9 mouse cellular contexts compared by ENCODE assay signal in the genomic region with DNA sequence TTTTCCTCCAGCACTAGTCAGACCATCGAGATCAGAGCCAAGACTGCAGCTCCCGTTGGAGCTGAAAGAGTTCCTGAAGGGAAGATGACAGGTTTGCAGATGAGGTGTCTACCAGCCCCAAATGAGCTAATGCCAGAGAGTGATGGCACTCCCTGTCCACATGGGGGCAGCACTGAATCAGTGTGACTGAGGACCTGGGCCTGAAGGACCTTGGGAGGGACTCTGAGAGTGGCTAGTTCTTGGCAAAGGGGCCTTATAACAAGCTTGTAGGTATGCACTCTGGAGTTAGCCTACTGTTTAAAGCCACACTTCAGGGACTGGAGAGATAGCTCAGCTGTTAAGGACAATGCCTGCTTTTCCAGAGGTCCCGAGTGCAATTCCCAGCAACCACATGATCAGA.
DNase-seq lines count a peak whose midpoint lies in the region; ATAC-seq and TF ChIP-seq lines count a peak whose summit lies in the region.
"Had no signal": no experiment of that assay in that cellular context is flagged by ENCODE, and none has a peak within 500 bp of the region (broad histone marks: within the 10 kb centered on the region; RNA-seq: fewer than 3 reads in every experiment).

No protein-coding gene starts in this region.

- H3K36me3 ChIP-seq in heart, adult 2 months (ENCODE audit: control insufficient read depth, insufficient read depth, low read length), result no peaks in the 10 kb centered on the region
- H3K36me3 ChIP-seq in heart, embryonic 12.5 days, result no peaks in the 10 kb centered on the region
- H3K36me3 ChIP-seq in midbrain, postnatal 0 days (ENCODE audit: insufficient read depth, low read length), result no peaks in the 10 kb centered on the region
- H3K36me3 ChIP-seq: stomach, embryonic 15.5 days had no signal

- ATAC-seq in heart, embryonic 12.5 days (ENCODE audit: insufficient number of reproducible peaks, low FRiP score), result no peak
- ATAC-seq in midbrain, postnatal 0 days (ENCODE audit: low FRiP score), result peak; percentile 14; the same call in 1 of the 2 replicates

- H3K9ac ChIP-seq in heart, adult 2 months (ENCODE audit: low read depth, low read length), result no peak overlapping the region
- H3K9ac ChIP-seq in heart, embryonic 12.5 days, result no peak overlapping the region
- no peak overlapping the region for H3K9ac ChIP-seq in midbrain, postnatal 0 days (replicated peaks; ENCODE audit: low read length, poor library complexity, severe bottlenecking)
- H3K9ac ChIP-seq: stomach, embryonic 15.5 days had no signal

- WGBS in heart, adult 2 months, result 26% methylated on average over 3 of the region's 3 CpGs
- WGBS in heart, embryonic 12.5 days, result 34% methylated on average over 3 of the region's 3 CpGs
- 39% methylated on average over 3 of the region's 3 CpGs for WGBS in bone marrow, adult 2 months
- 42% methylated on average over 3 of the region's 3 CpGs for WGBS in midbrain, postnatal 0 days

- no peak overlapping the region for H3K4me2 ChIP-seq in heart, embryonic 12.5 days
- H3K4me2 ChIP-seq in midbrain, postnatal 0 days (ENCODE audit: low read depth, low read length, poor library complexity, severe bottlenecking), result no peak overlapping the region
- H3K4me2 ChIP-seq: stomach, embryonic 15.5 days had no signal

- TF ChIP-seq EP300 in heart, adult 2 months (IDR thresholded peaks at IDR 0.05; ENCODE audit: insufficient read depth, low read depth, low read length), result no peak

- H3K4me3 ChIP-seq in heart, adult 2 months, result no peak overlapping the region
- no peak overlapping the region for H3K4me3 ChIP-seq in heart, embryonic 12.5 days
- H3K4me3 ChIP-seq in bone marrow, adult 2 months (replicated peaks; ENCODE audit: control insufficient read depth, low read depth, low read length), result no peak overlapping the region
- no peak overlapping the region for H3K4me3 ChIP-seq in embryonic fibroblast, embryonic 13.5 days (ENCODE audit: insufficient read depth, low read length)
- H3K4me3 ChIP-seq in midbrain, postnatal 0 days (ENCODE audit: low read depth, low read length), result no peak overlapping the region
- H3K4me3 ChIP-seq: stomach, embryonic 15.5 days had no signal

- H3K27ac ChIP-seq in heart, adult 2 months, result no peak overlapping the region
- H3K27ac ChIP-seq in heart, embryonic 12.5 days (ENCODE audit: poor library complexity, severe bottlenecking), result no peak overlapping the region
- H3K27ac ChIP-seq in bone marrow, adult 2 months (ENCODE audit: control insufficient read depth, insufficient read depth, low read depth, low read length, poor library complexity), result no peak overlapping the region
- H3K27ac ChIP-seq in embryonic fibroblast, embryonic 13.5 days (ENCODE audit: insufficient read depth, low read length), result no peak overlapping the region
- H3K27ac ChIP-seq in midbrain, postnatal 0 days (ENCODE audit: low read depth, low read length), result no peak overlapping the region
- H3K27ac ChIP-seq: stomach, embryonic 15.5 days had no signal

- no peaks in the 10 kb centered on the region for H3K9me3 ChIP-seq in heart, embryonic 12.5 days (replicated peaks)
- H3K9me3 ChIP-seq in midbrain, postnatal 0 days (ENCODE audit: low read length), result no peaks in the 10 kb centered on the region
- H3K9me3 ChIP-seq: stomach, embryonic 15.5 days had no signal

- peak; percentile 22 to 34 for DNase-seq in heart, adult 2 months
- peak; percentile 61 for DNase-seq in A20 (ENCODE audit: low read depth, low spot score)
- peak; percentile 33 to 70 for DNase-seq in kidney, postnatal 36 days
- peak; percentile 76 for DNase-seq in midbrain, postnatal 0 days (ENCODE audit: low spot score)
- peak; percentile 9 to 14 for DNase-seq in thymus, adult 18-20 months

- H3K79me2 ChIP-seq in heart, adult 2 months (replicated peaks; ENCODE audit: control insufficient read depth, insufficient read depth, low read length), result no peaks in the 10 kb centered on the region

- no peaks in the 10 kb centered on the region for H3K27me3 ChIP-seq in heart, adult 2 months (ENCODE audit: control insufficient read depth, insufficient read depth, low read length)
- H3K27me3 ChIP-seq in heart, embryonic 12.5 days (replicated peaks), result peaks cover 16% of the 10 kb centered on the region
- H3K27me3 ChIP-seq in midbrain, postnatal 0 days (ENCODE audit: insufficient read depth, low read length), result no peaks in the 10 kb centered on the region

- intact Hi-C loops in heart, adult 2 months (cut with DNase I), result loop anchor here (10.0 kb wide), 1 partner anchor 311 kb away; no protein-coding TSS in a partner anchor

- H3K4me1 ChIP-seq in heart, adult 2 months (ENCODE audit: control insufficient read depth, insufficient read depth, low read length), result peaks cover 1% of the 10 kb centered on the region; the same call in 1 of the 2 replicates
- peaks cover 19% of the 10 kb centered on the region for H3K4me1 ChIP-seq in heart, embryonic 12.5 days (replicated peaks)
- no peaks in the 10 kb centered on the region for H3K4me1 ChIP-seq in bone marrow, adult 2 months (ENCODE audit: control insufficient read depth, insufficient read depth, low read length)
- H3K4me1 ChIP-seq in embryonic fibroblast, embryonic 13.5 days (ENCODE audit: control insufficient read depth, insufficient read depth, low read length), result peaks cover 6% of the 10 kb centered on the region; the same call in 1 of the 2 replicates
- no peaks in the 10 kb centered on the region for H3K4me1 ChIP-seq in midbrain, postnatal 0 days (ENCODE audit: insufficient read depth, low read length)

- TF ChIP-seq POLR2A in heart, adult 2 months (IDR thresholded peaks at IDR 0.05; ENCODE audit: insufficient read depth, low read depth, low read length), result no peak
- no peak for TF ChIP-seq POLR2A in bone marrow, adult 2 months (IDR thresholded peaks at IDR 0.05; ENCODE audit: borderline replicate concordance, control insufficient read depth, low read depth, low read length)
- TF ChIP-seq POLR2A in embryonic fibroblast, embryonic 13.5 days (IDR thresholded peaks at IDR 0.05; ENCODE audit: low read depth, low read length), result no peak

- TF ChIP-seq CTCF in heart, adult 2 months (IDR thresholded peaks at IDR 0.05), result peak; percentile 84
- TF ChIP-seq CTCF in bone marrow, adult 2 months (IDR thresholded peaks at IDR 0.05; ENCODE audit: control insufficient read depth, insufficient read depth, low read length), result peak; percentile 91
- TF ChIP-seq CTCF in embryonic fibroblast, embryonic 13.5 days (IDR thresholded peaks at IDR 0.05; ENCODE audit: borderline replicate concordance, insufficient read depth, low read length), result peak; percentile 96
- TF ChIP-seq CTCF in midbrain, postnatal 0 days (IDR thresholded peaks at IDR 0.05), result peak; percentile 83

Comparison
In these comparisons a context has a peak if more than half of its experiments do, and no peak if none do; other contexts are left out.
1. DNase-seq: peak in every context shown above with its lines; median percentile 76 in midbrain, postnatal 0 days; 61 in A20; 52 in kidney, postnatal 36 days; 28 in heart, adult 2 months; 12 in thymus, adult 18-20 months.